Mouse (Mus musculus) liver, postnatal 0 days (tissue): ENCODE measurements around the gene Olfr911-ps1. TPM values are rescaled to one million over a fixed set of nuclear protein-coding genes. Genes with fewer than 3 reads are reported as not detected.

ENCODE experiments used
- ATAC-seq: fragments of 200-750 bp; cut with Nextera tagmentation; 2 replicates; pipeline ENCODE4 v1.8.0; 2017; ENCODE audit warnings: mild to moderate bottlenecking, moderate library complexity
- DNase-seq: peaks from one replicate; pipeline ENCODE4 v3.0.0-alpha.2; 2016
- H3K27ac ChIP-seq: fragments of 300-500 bp; sonication (generic); 2 replicates; pipeline ENCODE4 v1.5.1; 2014; ENCODE audit warnings: antibody characterized with exemption, moderate library complexity, mild to moderate bottlenecking, low read depth
- H3K27me3 ChIP-seq: fragments of 300-500 bp; sonication (generic); 2 replicates; pipeline ENCODE4 v1.6.1; 2014; ENCODE audit warnings: low read length, control low read depth, mixed read lengths; ENCODE audit not compliant: insufficient read depth
- H3K36me3 ChIP-seq: fragments of 300-500 bp; sonication (generic); replicated peaks from 2 replicates; pipeline ENCODE4 v1.6.1; 2014; ENCODE audit warnings: mild to moderate bottlenecking, control low read depth, low read length, moderate library complexity, mixed read lengths; ENCODE audit not compliant: insufficient read depth
- H3K4me1 ChIP-seq: fragments of 300-500 bp; sonication (generic); 2 replicates; pipeline ENCODE4 v1.6.1; 2014; ENCODE audit warnings: antibody characterized with exemption, mild to moderate bottlenecking, control low read depth; ENCODE audit not compliant: insufficient read depth
- H3K4me2 ChIP-seq: fragments of 300-500 bp; sonication (generic); 2 replicates; pipeline ENCODE4 v1.6.1; 2014; ENCODE audit warnings: low read depth, mild to moderate bottlenecking, low read length, moderate library complexity, mixed read lengths
- H3K4me3 ChIP-seq: fragments of 300-500 bp; sonication (generic); 2 replicates; pipeline ENCODE4 v1.5.1; 2014; ENCODE audit warnings: low read depth, low read length
- H3K9ac ChIP-seq: fragments of 300-500 bp; sonication (generic); replicated peaks from 2 replicates; pipeline ENCODE4 v1.6.1; 2014; ENCODE audit warnings: mild to moderate bottlenecking, moderate library complexity
- H3K9me3 ChIP-seq: fragments of 300-500 bp; sonication (generic); 2 replicates; pipeline ENCODE4 v1.6.1; 2016; ENCODE audit warnings: mild to moderate bottlenecking, control low read depth, low read length, mixed read lengths
- CTCF ChIP-seq: sonication (generic); IDR thresholded peaks from 2 replicates; pipeline ENCODE4 v1.5.1; 2016; ENCODE audit warnings: antibody characterized with exemption, low read depth
- EP300 ChIP-seq: IDR thresholded peaks from 2 replicates; pipeline ENCODE4 v1.6.1; 2016; ENCODE audit warnings: antibody characterized with exemption, low read depth, mild to moderate bottlenecking
- WGBS: fragments of 180-500 bp; shearing (Covaris S2); extraction: QIAGEN DNeasy Blood & Tissue Kit; methylation state at CpG from one replicate; pipeline ENCODE4 v1.1.7; 2014; ENCODE audit not compliant: insufficient replicate concordance; 5-methylcytosine and 5-hydroxymethylcytosine counted together
- polyA plus RNA-seq: library from polyadenylated mRNA; unstranded; fragments of >200 nt; fragmentation: Nextera tagmentation; extraction: Ambion mirVana; gene quantifications from 2 replicates; pipeline ENCODE4 v1.2.1, GENCODE M21; 2015

Gene Olfr911-ps1
- not detected in 2 replicates for polyA plus RNA-seq

GRCm38 (mm10) chr9:38521280-38521679 lies at the start of gene Olfr911-ps1:
TSS of gene Olfr911-ps1 (plus strand) at chr9:38521580.
- H3K4me2 ChIP-seq, result no peak within 1 kb of the TSS
- DNase-seq, result no peak
- H3K36me3 ChIP-seq, result no peaks in the 10 kb centered on the region
- H3K27me3 ChIP-seq, result no peaks in the 10 kb centered on the region
- no peaks in the 10 kb centered on the region for H3K4me1 ChIP-seq
- no peak for TF ChIP-seq CTCF
- TF ChIP-seq EP300, result no peak
- H3K27ac ChIP-seq, result no peak within 1 kb of the TSS
- no peak for ATAC-seq
- no peaks in the 10 kb centered on the region for H3K9me3 ChIP-seq
- no peak within 1 kb of the TSS for H3K9ac ChIP-seq
- WGBS, result 53% methylated on average over 1 of the region's 1 CpGs
- H3K4me3 ChIP-seq, result no peak within 1 kb of the TSS

- H3K9ac ChIP-seq, result no peak within 1 kb of the TSS
- peaks cover 3% of the 10 kb centered on the region; the same call in 1 of the 2 replicates for H3K9me3 ChIP-seq
- no peaks in the 10 kb centered on the region for H3K4me1 ChIP-seq
- no peak for ATAC-seq
- TF ChIP-seq EP300 (no peak), CTCF (no peak)
- no peak within 1 kb of the TSS for H3K4me3 ChIP-seq
- no peak within 1 kb of the TSS for H3K4me2 ChIP-seq
- no peak for DNase-seq
- H3K27ac ChIP-seq, result no peak within 1 kb of the TSS
- no peaks in the 10 kb centered on the region for H3K36me3 ChIP-seq
- no peaks in the 10 kb centered on the region for H3K27me3 ChIP-seq
- WGBS, result 64% methylated on average over 3 of the region's 3 CpGs
Measured at GRCm38 (mm10) chr9:38486785-38487184, 34.6 kb upstream of the Olfr911-ps1 start, which contains the start of gene Olfr906. TSS of gene Olfr906 (plus strand) at chr9:38487085.

- Histone ChIP-seq H3K4me3 (no peak within 1 kb of the TSS), H3K9ac (no peak within 1 kb of the TSS), H3K27me3 (no peaks in the 10 kb centered on the region), H3K36me3 (no peaks in the 10 kb centered on the region), H3K4me2 (no peak within 1 kb of the TSS), H3K9me3 (no peaks in the 10 kb centered on the region), H3K4me1 (no peaks in the 10 kb centered on the region), H3K27ac (no peak within 1 kb of the TSS)
- ATAC-seq (no peak), DNase-seq (no peak)
- WGBS, result 74% methylated on average over 2 of the region's 2 CpGs
- TF ChIP-seq CTCF (no peak), EP300 (no peak)
Measured at GRCm38 (mm10) chr9:38495501-38495900, 25.9 kb upstream of the Olfr911-ps1 start, which contains the start of gene Olfr907. TSS of gene Olfr907 (plus strand) at chr9:38495801.

GRCm38 (mm10) chr9:38512353-38512752 lies 9.0 kb upstream of the Olfr911-ps1 start:
- DNase-seq (no peak), ATAC-seq (no peak)
- H3K36me3 ChIP-seq, result no peaks in the 10 kb centered on the region
- H3K4me1 ChIP-seq, result no peaks in the 10 kb centered on the region
- no peak overlapping the region for H3K27ac ChIP-seq
- H3K9me3 ChIP-seq, result no peaks in the 10 kb centered on the region
- 61% methylated on average over 2 of the region's 2 CpGs for WGBS
- no peak for TF ChIP-seq CTCF
- TF ChIP-seq EP300, result no peak
- no peak overlapping the region for H3K9ac ChIP-seq
- no peaks in the 10 kb centered on the region for H3K27me3 ChIP-seq
- no peak overlapping the region for H3K4me2 ChIP-seq
- no peak overlapping the region for H3K4me3 ChIP-seq

- no peak for DNase-seq
- no peak within 1 kb of the TSS for H3K27ac ChIP-seq
- no peaks in the 10 kb centered on the region for H3K9me3 ChIP-seq
- no peaks in the 10 kb centered on the region for H3K27me3 ChIP-seq
- H3K4me1 ChIP-seq, result no peaks in the 10 kb centered on the region
- H3K4me2 ChIP-seq, result no peak within 1 kb of the TSS
- H3K9ac ChIP-seq, result no peak within 1 kb of the TSS
- 72% methylated on average over 2 of the region's 2 CpGs for WGBS
- TF ChIP-seq EP300, result no peak
- H3K4me3 ChIP-seq, result no peak within 1 kb of the TSS
- ATAC-seq, result no peak
- no peaks in the 10 kb centered on the region for H3K36me3 ChIP-seq
Measured at GRCm38 (mm10) chr9:38537549-38537948, 16.2 kb downstream of the Olfr911-ps1 start, which contains the start of gene Olfr910. TSS of gene Olfr910 (plus strand) at chr9:38537849.

Other genes with a start within 250 kb of the Olfr911-ps1 start
- not detected in 2 replicates for gene Olfr896-ps1, start 230.5 kb upstream of the Olfr911-ps1 start, polyA plus RNA-seq
- gene Olfr25, start 192.5 kb upstream of the Olfr911-ps1 start, polyA plus RNA-seq, result not detected in 2 replicates
- gene Olfr898, start 173.2 kb upstream of the Olfr911-ps1 start, polyA plus RNA-seq, result not detected in 2 replicates
- gene Olfr250, start 154.7 kb upstream of the Olfr911-ps1 start, polyA plus RNA-seq, result not detected in 2 replicates
- gene Olfr251, start 144.5 kb upstream of the Olfr911-ps1 start, polyA plus RNA-seq, result not detected in 2 replicates
- not detected in 2 replicates for gene Olfr147, start 119.9 kb upstream of the Olfr911-ps1 start, polyA plus RNA-seq
- not detected in 2 replicates for gene Olfr901, start 92.1 kb upstream of the Olfr911-ps1 start, polyA plus RNA-seq
- not detected in 2 replicates for gene Olfr902, start 73.9 kb upstream of the Olfr911-ps1 start, polyA plus RNA-seq
- gene Olfr904, start 58.4 kb upstream of the Olfr911-ps1 start, polyA plus RNA-seq, result not detected in 2 replicates
- gene Olfr905, start 50.5 kb upstream of the Olfr911-ps1 start, polyA plus RNA-seq, result not detected in 2 replicates
- not detected in 2 replicates for gene Olfr906, start 34.5 kb upstream of the Olfr911-ps1 start, polyA plus RNA-seq
- gene Olfr907, start 25.8 kb upstream of the Olfr911-ps1 start, polyA plus RNA-seq, result not detected in 2 replicates
- gene Olfr910, start 16.3 kb downstream of the Olfr911-ps1 start, polyA plus RNA-seq, result not detected in 2 replicates
- not detected in 2 replicates for gene Olfr912, start 58.6 kb downstream of the Olfr911-ps1 start, polyA plus RNA-seq
- gene Olfr913, start 71.2 kb downstream of the Olfr911-ps1 start, polyA plus RNA-seq, result not detected in 2 replicates
- not detected in 2 replicates for gene Olfr914, start 83.5 kb downstream of the Olfr911-ps1 start, polyA plus RNA-seq
- gene Olfr916, start 138.3 kb downstream of the Olfr911-ps1 start, polyA plus RNA-seq, result not detected in 2 replicates
- not detected in 2 replicates for gene Olfr917, start 144.3 kb downstream of the Olfr911-ps1 start, polyA plus RNA-seq
- gene Olfr918, start 153.0 kb downstream of the Olfr911-ps1 start, polyA plus RNA-seq, result not detected in 2 replicates
- gene Olfr919, start 182.1 kb downstream of the Olfr911-ps1 start, polyA plus RNA-seq, result not detected in 2 replicates
- gene Vwa5a, start 196.7 kb downstream of the Olfr911-ps1 start, polyA plus RNA-seq, result 6.1 and 8.0 TPM in 2 replicates
- gene Olfr920, start 230.7 kb downstream of the Olfr911-ps1 start, polyA plus RNA-seq, result 0.05 TPM in 2 replicates